Mouse (Mus musculus) liver, embryonic 14.5 days (tissue): Measurements from ENCODE around the gene Tmem44. TPM values are rescaled to one million over a fixed set of nuclear protein-coding genes. Genes with fewer than 3 reads are reported as not detected.

Experiments
- ATAC-seq: fragments of 200-750 bp; cut with Nextera tagmentation; 2 replicates; pipeline ENCODE4 v1.8.0; 2017; ENCODE audit warnings: moderate number of reproducible peaks, mild to moderate bottlenecking, moderate library complexity; ENCODE audit not compliant: insufficient read depth
- DNase-seq, 3 experiments: peaks; one replicate each; pipeline ENCODE4 v3.0.0-alpha.2; 2012 to 2013; ENCODE audit warnings: low read depth in 3 of 3, low spot score in 3 of 3
- H3K27ac ChIP-seq: fragments of 300-500 bp; sonication (generic); 2 replicates; pipeline ENCODE4 v1.5.1; 2014; ENCODE audit warnings: moderate library complexity, mild to moderate bottlenecking, control low read depth, inconsistent platforms
- H3K27me3 ChIP-seq: fragments of 300-500 bp; sonication (generic); 2 replicates; pipeline ENCODE4 v1.6.1; 2014; ENCODE audit warnings: mild to moderate bottlenecking, low read length, moderate library complexity; ENCODE audit not compliant: control insufficient read depth, insufficient read depth
- H3K36me3 ChIP-seq: fragments of 300-500 bp; sonication (generic); replicated peaks from 2 replicates; pipeline ENCODE4 v1.6.1; 2014; ENCODE audit warnings: low read depth; ENCODE audit not compliant: control insufficient read depth, insufficient read depth
- H3K4me1 ChIP-seq, 2 experiments: fragments of 200-500 bp in 1 of 2; fragments of 300-500 bp in 1 of 2; sonication (generic) in 1 of 2; replicated peaks; 2 replicates each; pipeline ENCODE4 v1.6.1; 2012 to 2014; ENCODE audit warnings: antibody characterized with exemption in 1 of 2, inconsistent platforms in 1 of 2, low read length in 1 of 2; ENCODE audit not compliant: control insufficient read depth in 2 of 2, insufficient read depth in 2 of 2
- H3K4me2 ChIP-seq: fragments of 300-500 bp; sonication (generic); 2 replicates; pipeline ENCODE4 v1.6.1; 2014; ENCODE audit warnings: low read depth, mild to moderate bottlenecking, control low read depth, moderate library complexity
- H3K4me3 ChIP-seq, 2 experiments: fragments of 200-500 bp in 1 of 2; fragments of 300-500 bp in 1 of 2; sonication (generic) in 1 of 2; 2 replicates each; pipeline ENCODE4 v1.5.1; 2012 to 2014; ENCODE audit warnings: low read depth in 2 of 2, low read length in 2 of 2, mild to moderate bottlenecking in 2 of 2, control low read depth in 1 of 2, inconsistent platforms in 1 of 2, moderate library complexity in 1 of 2; ENCODE audit not compliant: insufficient read depth in 1 of 2
- H3K9ac ChIP-seq: fragments of 300-500 bp; sonication (generic); replicated peaks from 2 replicates; pipeline ENCODE4 v1.6.1; 2014; ENCODE audit warnings: mild to moderate bottlenecking, control low read depth, moderate library complexity
- H3K9me3 ChIP-seq: fragments of 300-500 bp; sonication (generic); 2 replicates; pipeline ENCODE4 v1.6.1; 2016; ENCODE audit warnings: low read length, mixed read lengths; ENCODE audit not compliant: control insufficient read depth
- CTCF ChIP-seq: IDR thresholded peaks from 2 replicates; pipeline ENCODE4 v1.5.1; 2016; ENCODE audit warnings: antibody characterized with exemption, low read depth, control low read depth
- EP300 ChIP-seq: IDR thresholded peaks from 2 replicates; pipeline ENCODE4 v1.6.1; 2016; ENCODE audit warnings: antibody characterized with exemption, low read depth
- WGBS: fragments of 180-500 bp; shearing (Covaris S2); extraction: QIAGEN DNeasy Blood & Tissue Kit; methylation state at CpG from one replicate; pipeline ENCODE4 v1.1.7; 2014; ENCODE audit not compliant: insufficient replicate concordance; 5-methylcytosine and 5-hydroxymethylcytosine counted together
- polyA plus RNA-seq, 2 experiments: library from polyadenylated mRNA; depleted of rRNA in 1 of 2; stranded (reverse) in 1 of 2; unstranded in 1 of 2; fragments of >200 nt; fragmentation: Nextera tagmentation in 1 of 2; extraction: Ambion mirVana in 1 of 2; gene quantifications; 2 replicates each; pipeline versions ENCODE4 v1.2.1 to v1.2.3; 2012 to 2014

Gene Tmem44
- polyA plus RNA-seq, 2 experiments = 0.46 to 0.85 TPM

GRCm38 (mm10) chr16:30571378-30571777, 20.7 kb upstream of the Tmem44 start:
- no peak overlapping the region for H3K4me3 ChIP-seq
- WGBS = 74% methylated on average over 5 of the region's 5 CpGs
- DNase-seq (no peak), ATAC-seq (no peak)
- peaks cover 75% of the 10 kb centered on the region for H3K36me3 ChIP-seq
- H3K9ac ChIP-seq = no peak overlapping the region
- H3K4me2 ChIP-seq = no peak overlapping the region
- no peaks in the 10 kb centered on the region for H3K9me3 ChIP-seq
- H3K27me3 ChIP-seq = no peaks in the 10 kb centered on the region
- no peak overlapping the region for H3K27ac ChIP-seq
- peaks cover 2 to 4% of the 10 kb centered on the region in 2 experiments for H3K4me1 ChIP-seq
- TF ChIP-seq CTCF = no peak
- TF ChIP-seq EP300 = no peak

DNA sequence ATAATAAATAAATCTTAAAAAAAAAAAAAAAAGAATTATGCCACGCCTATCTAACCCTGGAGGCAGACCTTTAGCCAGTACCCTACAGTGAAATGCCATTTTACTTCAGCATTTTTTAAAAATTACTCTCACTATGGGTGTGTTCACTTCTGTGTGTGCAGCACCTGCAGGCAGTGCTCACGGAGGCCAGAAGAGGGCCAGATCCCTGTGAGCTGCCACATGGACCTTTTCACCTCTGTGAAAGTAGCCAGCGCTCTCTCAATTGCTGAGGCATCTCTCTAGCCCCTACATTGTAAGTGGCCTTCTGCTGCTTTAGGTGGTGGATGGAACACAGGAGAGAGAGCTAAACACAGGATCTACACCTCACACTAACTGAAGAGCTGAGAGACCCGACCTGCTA, 19.5 kb upstream of the Tmem44 start:
- peaks cover 74% of the 10 kb centered on the region for H3K36me3 ChIP-seq
- no peak overlapping the region for H3K4me3 ChIP-seq
- peaks cover 12 to 14% of the 10 kb centered on the region in 2 experiments for H3K4me1 ChIP-seq
- TF ChIP-seq CTCF (no peak; the same call in 1 of the 2 replicates), EP300 (no peak)
- ATAC-seq (no peak), DNase-seq (no peak)
- H3K27me3 ChIP-seq = no peaks in the 10 kb centered on the region
- H3K4me2 ChIP-seq = no peak overlapping the region
- H3K9me3 ChIP-seq = no peaks in the 10 kb centered on the region
- 81% methylated on average over 4 of the region's 4 CpGs for WGBS
- no peak overlapping the region for H3K27ac ChIP-seq
- no peak overlapping the region for H3K9ac ChIP-seq

GRCm38 (mm10) chr16:30565631-30566030, 15.0 kb upstream of the Tmem44 start:
- Histone ChIP-seq H3K4me3 (no peak overlapping the region), H3K36me3 (peaks cover 77% of the 10 kb centered on the region), H3K27ac (peak overlapping the region; percentile 63), H3K4me2 (peak overlapping the region; percentile 58), H3K27me3 (no peaks in the 10 kb centered on the region), H3K9ac (peak overlapping the region; percentile 28), H3K9me3 (no peaks in the 10 kb centered on the region), H3K4me1 (peaks cover 18% of the 10 kb centered on the region in 2 experiments)
- peak; percentile 56 to 63 (median 62) for DNase-seq
- 25% methylated on average over 6 of the region's 6 CpGs for WGBS
- TF ChIP-seq CTCF (no peak), EP300 (peak; percentile 82)
- peak; percentile 95 for ATAC-seq

DNA sequence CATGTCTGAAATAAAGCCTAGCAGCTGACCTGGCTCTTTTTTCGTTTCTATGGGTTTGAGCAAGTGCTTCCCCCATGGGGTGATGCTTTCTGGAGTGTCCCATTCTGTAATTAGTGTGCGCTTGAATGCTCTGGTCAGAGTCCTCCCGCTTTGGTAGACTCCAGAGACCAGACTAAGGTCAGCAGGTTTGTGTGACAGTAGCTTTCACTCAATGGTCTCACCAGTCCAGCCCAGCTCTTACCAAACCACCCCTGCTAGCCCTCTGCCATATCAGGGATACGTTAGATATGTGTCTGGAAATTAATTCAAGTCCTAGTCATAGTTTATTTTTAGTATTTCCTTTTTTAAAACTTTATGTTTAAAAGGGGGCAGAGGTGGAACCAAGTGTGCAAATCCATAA, 10.0 kb upstream of the Tmem44 start:
- 73% methylated on average over 4 of the region's 4 CpGs for WGBS
- peaks cover 51% of the 10 kb centered on the region for H3K36me3 ChIP-seq
- H3K27ac ChIP-seq = no peak overlapping the region
- H3K9me3 ChIP-seq = no peaks in the 10 kb centered on the region; the same call in 1 of the 2 replicates
- no peaks in the 10 kb centered on the region for H3K27me3 ChIP-seq
- ATAC-seq (no peak), DNase-seq (no peak)
- no peak overlapping the region for H3K9ac ChIP-seq
- H3K4me3 ChIP-seq = no peak overlapping the region
- H3K4me1 ChIP-seq = peaks cover 8 to 10% of the 10 kb centered on the region in 2 experiments
- TF ChIP-seq EP300 (no peak), CTCF (no peak)
- no peak overlapping the region for H3K4me2 ChIP-seq

GRCm38 (mm10) chr16:30559312-30559992, 8.8 kb upstream of the Tmem44 start:
- Histone ChIP-seq H3K4me1 (no peaks in the 10 kb centered on the region; a peak in 1 of 4 replicates), H3K36me3 (peaks cover 41% of the 10 kb centered on the region), H3K27ac (no peak overlapping the region), H3K27me3 (no peaks in the 10 kb centered on the region), H3K9me3 (no peaks in the 10 kb centered on the region; the same call in 1 of the 2 replicates), H3K4me3 (no peak overlapping the region), H3K4me2 (no peak overlapping the region), H3K9ac (no peak overlapping the region)
- WGBS = 75% methylated on average over 5 of the region's 5 CpGs
- no peak for ATAC-seq
- no peak for DNase-seq
- no peak for TF ChIP-seq CTCF
